Mouse (Mus musculus) embryonic facial prominence, embryonic 13.5 days (tissue): Measurements from ENCODE around the gene Mturn. TPM values are rescaled to one million over a fixed set of nuclear protein-coding genes. Genes with fewer than 3 reads are reported as not detected.

Experiments used
- ATAC-seq: fragments of 200-750 bp; cut with Nextera tagmentation; 2 replicates; pipeline ENCODE4 v1.8.0; 2017; ENCODE audit warnings: low read depth; ENCODE audit not compliant: insufficient number of reproducible peaks, insufficient read depth, low FRiP score, low TSS enrichment
- H3K27ac ChIP-seq: fragments of 300-500 bp; sonication (generic); 2 replicates; pipeline ENCODE4 v1.5.1; 2015; ENCODE audit warnings: moderate library complexity, mild to moderate bottlenecking, inconsistent platforms
- H3K27me3 ChIP-seq: fragments of 300-500 bp; sonication (generic); 2 replicates; pipeline ENCODE4 v1.6.1; 2015; ENCODE audit warnings: mild to moderate bottlenecking, inconsistent platforms
- H3K36me3 ChIP-seq: fragments of 300-500 bp; sonication (generic); 2 replicates; pipeline ENCODE4 v1.6.1; 2015; ENCODE audit warnings: mild to moderate bottlenecking, inconsistent platforms
- H3K4me1 ChIP-seq: fragments of 300-500 bp; sonication (generic); 2 replicates; pipeline ENCODE4 v1.6.1; 2015; ENCODE audit warnings: inconsistent platforms
- H3K4me2 ChIP-seq: fragments of 300-500 bp; sonication (generic); 2 replicates; pipeline ENCODE4 v1.6.1; 2015; ENCODE audit warnings: moderate library complexity, mild to moderate bottlenecking, inconsistent platforms
- H3K4me3 ChIP-seq: fragments of 300-500 bp; sonication (generic); 2 replicates; pipeline ENCODE4 v1.5.1; 2015; ENCODE audit warnings: mild to moderate bottlenecking, inconsistent platforms
- H3K9ac ChIP-seq: fragments of 300-500 bp; sonication (generic); 2 replicates; pipeline ENCODE4 v1.6.1; 2015; ENCODE audit warnings: mild to moderate bottlenecking, inconsistent platforms
- H3K9me3 ChIP-seq: fragments of 300-500 bp; sonication (generic); 2 replicates; pipeline ENCODE4 v1.6.1; 2016; ENCODE audit warnings: inconsistent platforms
- WGBS: fragments of 180-500 bp; shearing (Covaris S2); methylation state at CpG from one replicate; pipeline ENCODE4 v1.1.7; 2015; ENCODE audit warnings: mixed read lengths; 5-methylcytosine and 5-hydroxymethylcytosine counted together
- polyA plus RNA-seq: library from polyadenylated mRNA; unstranded; fragments of >200 nt; fragmentation: Nextera tagmentation; extraction: Ambion mirVana; gene quantifications from 2 replicates; pipeline ENCODE4 v1.2.1, GENCODE M21; 2015

The Mturn gene
- polyA plus RNA-seq, 1 experiment from 2014 or later: 9.9 TPM

DNA sequence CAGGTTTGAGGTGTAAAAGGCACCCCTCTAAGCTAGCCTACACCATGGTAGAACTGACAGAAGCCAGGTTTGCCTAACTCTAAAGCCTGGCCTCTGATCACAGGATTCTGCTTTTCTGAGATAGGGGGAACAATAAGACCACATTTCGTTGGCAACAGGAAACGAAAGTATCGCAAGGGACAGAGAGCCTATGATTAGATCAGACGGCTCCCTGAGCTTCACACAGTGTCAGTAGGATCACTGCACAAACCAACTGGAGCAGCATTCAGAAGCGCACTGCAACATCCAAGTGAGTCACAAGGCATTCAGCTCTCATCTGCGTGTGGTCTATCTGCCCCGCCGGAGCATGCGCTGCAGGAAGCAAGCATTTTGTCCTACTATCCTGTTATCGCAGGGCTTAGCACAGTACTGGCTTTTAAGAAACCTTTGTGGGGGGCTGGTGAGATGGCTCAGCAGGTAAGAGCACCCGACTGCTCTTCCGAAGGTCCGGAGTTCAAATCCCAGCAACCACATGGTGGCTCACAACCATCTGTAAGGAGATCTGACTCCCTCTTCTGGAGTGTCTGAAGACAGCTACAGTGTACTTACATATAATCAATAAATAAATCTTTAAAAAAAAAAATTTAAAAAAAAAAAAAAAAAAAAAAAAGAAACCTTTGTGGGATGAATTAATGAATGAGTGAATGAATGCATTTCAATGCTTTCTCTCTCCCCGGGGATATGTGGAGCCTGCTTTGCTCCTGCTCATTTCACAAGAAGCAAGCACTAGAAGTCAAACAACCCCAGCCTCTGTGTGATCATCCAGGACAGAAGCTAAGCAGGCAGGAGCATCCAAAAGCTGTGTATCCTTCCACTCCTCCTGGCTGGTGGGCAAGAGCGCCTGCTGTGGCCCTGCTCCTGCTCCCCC lies 37.6 kb downstream of the Mturn start:
- Histone ChIP-seq H3K27ac (no peak overlapping the region), H3K4me2 (no peak overlapping the region), H3K4me1 (0 out of 2 replicates have a peak, but pooled peaks cover 5% of the 10 kb centered on the region), H3K27me3 (no peaks in the 10 kb centered on the region), H3K9me3 (no peaks in the 10 kb centered on the region), H3K36me3 (no peaks in the 10 kb centered on the region), H3K4me3 (no peak overlapping the region), H3K9ac (no peak overlapping the region)
- no peak for ATAC-seq
- WGBS: 74% methylated on average over 15 of the region's 15 CpGs

DNA sequence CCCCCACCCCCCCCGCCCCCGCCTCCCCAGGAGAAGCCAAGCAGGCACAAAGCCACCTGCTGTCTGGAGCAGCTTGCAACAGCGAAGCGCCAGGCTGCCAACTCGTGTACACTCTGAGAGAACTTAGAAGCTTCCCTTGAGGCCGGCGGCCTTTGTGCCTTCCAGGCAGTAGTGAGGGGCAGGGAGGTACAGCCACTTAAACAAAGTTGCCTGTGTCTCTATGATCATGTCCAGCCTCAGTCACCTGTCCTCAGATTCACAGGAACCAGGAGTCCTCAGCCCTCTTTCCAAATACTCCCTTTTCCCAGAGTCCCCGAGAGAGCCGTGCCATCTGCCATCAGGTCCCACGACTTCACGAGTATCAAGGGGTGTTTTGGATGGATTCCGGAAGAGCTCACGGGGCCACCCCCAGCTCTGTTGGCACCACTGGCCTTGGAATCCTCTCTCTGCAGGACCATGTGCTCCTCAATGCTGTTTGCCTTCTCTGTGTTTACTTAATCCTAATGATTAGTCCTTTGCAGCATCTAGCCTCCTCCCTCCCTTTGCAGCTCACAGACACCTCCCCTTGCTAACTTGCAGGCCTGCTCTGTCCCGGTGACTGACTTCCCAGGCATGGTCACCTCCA lies 38.4 kb downstream of the Mturn start:
- H3K27ac ChIP-seq: no peak overlapping the region
- no peaks in the 10 kb centered on the region for H3K27me3 ChIP-seq
- H3K36me3 ChIP-seq: no peaks in the 10 kb centered on the region
- H3K9me3 ChIP-seq: no peaks in the 10 kb centered on the region
- no peak overlapping the region for H3K4me3 ChIP-seq
- 0 out of 2 replicates have a peak, but pooled peaks cover 5% of the 10 kb centered on the region for H3K4me1 ChIP-seq
- H3K9ac ChIP-seq: no peak overlapping the region
- WGBS: 38% methylated on average over 14 of the region's 14 CpGs
- no peak for ATAC-seq
- H3K4me2 ChIP-seq: no peak overlapping the region

- Histone ChIP-seq H3K4me2 (no peak overlapping the region), H3K27ac (no peak overlapping the region), H3K27me3 (no peaks in the 10 kb centered on the region), H3K4me1 (0 out of 2 replicates have a peak, but pooled peaks cover 1% of the 10 kb centered on the region), H3K4me3 (no peak overlapping the region), H3K36me3 (no peaks in the 10 kb centered on the region), H3K9ac (no peak overlapping the region), H3K9me3 (no peaks in the 10 kb centered on the region)
- WGBS: 91% methylated on average over 9 of the region's 9 CpGs
- ATAC-seq: no peak
These were observed 39.3 kb downstream of the Mturn start for GRCm38 (mm10) chr6:54720512-54721251.

- Histone ChIP-seq H3K27me3 (no peaks in the 10 kb centered on the region), H3K9ac (no peak overlapping the region), H3K27ac (no peak overlapping the region), H3K9me3 (no peaks in the 10 kb centered on the region), H3K4me3 (no peak overlapping the region), H3K4me2 (no peak overlapping the region), H3K4me1 (no peaks in the 10 kb centered on the region), H3K36me3 (no peaks in the 10 kb centered on the region)
- ATAC-seq: no peak
- WGBS: 92% methylated on average over 4 of the region's 4 CpGs
These were observed 39.8 kb downstream of the Mturn start for GRCm38 (mm10) chr6:54721252-54721635.

DNA sequence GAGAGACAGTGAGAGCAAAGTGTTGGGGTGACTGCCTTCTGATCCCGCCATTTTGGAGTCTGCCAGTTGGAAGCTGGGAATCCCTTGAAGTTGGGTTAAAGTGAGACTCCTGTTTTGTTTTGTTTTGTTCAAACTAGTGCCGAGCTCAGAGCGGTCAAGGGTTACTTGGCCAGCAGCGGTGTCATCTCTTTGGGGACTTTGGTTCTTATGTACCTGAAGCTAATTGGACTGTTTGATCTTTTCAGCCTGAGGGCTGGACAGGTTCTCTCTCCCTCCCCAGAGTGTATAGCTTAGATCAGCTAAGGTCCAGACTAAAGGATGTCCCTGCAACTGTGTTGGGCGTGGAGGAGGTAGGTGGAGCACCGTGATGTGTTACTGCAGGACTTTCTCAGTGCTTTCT lies 44.9 kb downstream of the Mturn start:
- no peak for ATAC-seq
- Histone ChIP-seq H3K9ac (no peak overlapping the region), H3K36me3 (no peaks in the 10 kb centered on the region), H3K27me3 (no peaks in the 10 kb centered on the region), H3K4me2 (no peak overlapping the region), H3K27ac (no peak overlapping the region), H3K4me3 (no peak overlapping the region), H3K9me3 (no peaks in the 10 kb centered on the region), H3K4me1 (no peaks in the 10 kb centered on the region)
- WGBS: 78% methylated on average over 6 of the region's 6 CpGs

GRCm38 (mm10) chr6:54726796-54727195 lies 45.4 kb downstream of the Mturn start:
- Histone ChIP-seq H3K9me3 (no peaks in the 10 kb centered on the region), H3K36me3 (no peaks in the 10 kb centered on the region), H3K4me3 (no peak overlapping the region), H3K4me1 (no peaks in the 10 kb centered on the region), H3K4me2 (no peak overlapping the region), H3K27ac (no peak overlapping the region), H3K27me3 (no peaks in the 10 kb centered on the region), H3K9ac (no peak overlapping the region)
- WGBS: 82% methylated on average over 6 of the region's 6 CpGs
- ATAC-seq: no peak

- no peak for ATAC-seq
- Histone ChIP-seq H3K36me3 (no peaks in the 10 kb centered on the region), H3K27me3 (no peaks in the 10 kb centered on the region), H3K4me1 (no peaks in the 10 kb centered on the region), H3K9ac (no peak overlapping the region), H3K4me2 (no peak overlapping the region), H3K9me3 (no peaks in the 10 kb centered on the region), H3K27ac (no peak overlapping the region), H3K4me3 (no peak overlapping the region)
- 91% methylated on average over 5 of the region's 5 CpGs for WGBS
These were observed 46.0 kb downstream of the Mturn start for GRCm38 (mm10) chr6:54727416-54727815.

DNA sequence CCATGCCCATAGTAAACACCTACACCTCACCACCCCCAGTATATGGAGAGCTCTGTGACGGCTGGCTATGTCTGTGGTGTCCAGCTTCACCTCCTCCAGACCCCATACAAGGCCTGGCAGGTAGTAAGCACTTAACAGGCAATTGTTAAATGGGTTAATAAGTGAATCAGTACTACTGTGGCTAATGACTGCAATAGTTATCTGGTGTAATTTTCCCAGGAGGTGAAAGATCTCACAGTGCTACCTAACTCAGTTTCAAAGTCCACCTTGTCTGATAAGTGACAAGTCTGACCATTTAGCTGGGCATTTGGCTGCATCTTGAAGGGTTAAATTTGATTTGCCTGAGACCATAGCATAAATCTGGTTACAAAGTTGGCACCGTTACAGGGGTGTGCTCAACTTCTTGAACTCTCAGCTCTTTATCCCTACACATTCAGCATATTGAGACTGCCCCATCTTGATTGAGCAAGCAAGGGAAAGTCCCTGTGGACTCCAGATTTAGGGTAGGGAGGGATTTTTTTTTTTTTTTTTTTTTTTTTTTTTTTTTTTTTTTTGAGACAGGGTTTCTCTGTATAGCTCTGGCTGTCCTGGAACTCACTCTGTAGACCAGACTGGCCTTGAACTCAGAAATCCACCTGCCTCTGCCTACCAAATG lies 48.2 kb downstream of the Mturn start:
- Histone ChIP-seq H3K9me3 (no peaks in the 10 kb centered on the region), H3K27me3 (no peaks in the 10 kb centered on the region), H3K27ac (no peak overlapping the region), H3K4me1 (no peaks in the 10 kb centered on the region), H3K9ac (no peak overlapping the region), H3K4me2 (no peak overlapping the region), H3K4me3 (no peak overlapping the region), H3K36me3 (no peaks in the 10 kb centered on the region)
- ATAC-seq: no peak
- 77% methylated on average over 2 of the region's 2 CpGs for WGBS

GRCm38 (mm10) chr6:54731726-54732125 lies 50.3 kb downstream of the Mturn start:
- no peak for ATAC-seq
- no peaks in the 10 kb centered on the region for H3K4me1 ChIP-seq

DNA sequence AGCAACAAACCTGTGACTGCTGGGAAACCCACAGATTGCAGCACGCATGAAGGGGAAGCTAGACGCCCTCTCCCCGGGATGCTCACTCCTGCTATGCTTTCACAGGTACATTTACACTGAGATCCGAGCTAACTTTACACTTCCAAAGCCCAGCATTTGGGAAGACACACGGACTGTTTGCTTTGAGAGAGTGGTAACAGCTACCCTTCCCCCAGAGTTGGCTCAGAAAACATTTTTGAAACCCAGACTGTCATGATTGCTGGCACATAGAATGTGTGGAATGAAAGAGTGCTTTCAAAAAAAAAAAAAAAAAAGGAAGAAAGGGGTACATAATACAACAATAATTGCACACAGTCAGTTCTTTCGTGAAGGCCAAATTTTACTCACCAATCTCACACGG lies 51.3 kb downstream of the Mturn start:
- Histone ChIP-seq H3K4me2 (no peak overlapping the region), H3K27ac (no peak overlapping the region), H3K4me1 (no peaks in the 10 kb centered on the region), H3K4me3 (no peak overlapping the region), H3K27me3 (0 out of 2 replicates have a peak, but pooled peaks cover 3% of the 10 kb centered on the region), H3K9ac (no peak overlapping the region), H3K9me3 (no peaks in the 10 kb centered on the region), H3K36me3 (no peaks in the 10 kb centered on the region)
- no peak for ATAC-seq
- WGBS: 67% methylated on average over 7 of the region's 7 CpGs

More at GRCm38 (mm10) chr6:54731726-54732125, 50.3 kb downstream of the Mturn start:
- no peak overlapping the region for H3K9ac ChIP-seq
- H3K36me3 ChIP-seq: no peaks in the 10 kb centered on the region
- 0 out of 2 replicates have a peak, but pooled peaks cover 3% of the 10 kb centered on the region for H3K27me3 ChIP-seq
- H3K27ac ChIP-seq: no peak overlapping the region
- no peak overlapping the region for H3K4me3 ChIP-seq
- no peak overlapping the region for H3K4me2 ChIP-seq
- H3K9me3 ChIP-seq: no peaks in the 10 kb centered on the region
- WGBS: 78% methylated on average over 3 of the region's 3 CpGs

GRCm38 (mm10) chr6:54736126-54736525 lies 54.7 kb downstream of the Mturn start:
- no peak overlapping the region for H3K4me3 ChIP-seq
- no peaks in the 10 kb centered on the region for H3K4me1 ChIP-seq
- no peak for ATAC-seq
- no peak overlapping the region for H3K9ac ChIP-seq
- 0 out of 2 replicates have a peak, but pooled peaks cover 3% of the 10 kb centered on the region for H3K27me3 ChIP-seq
- H3K36me3 ChIP-seq: no peaks in the 10 kb centered on the region
- H3K9me3 ChIP-seq: no peaks in the 10 kb centered on the region
- WGBS: 71% methylated on average over 9 of the region's 9 CpGs
- no peak overlapping the region for H3K4me2 ChIP-seq
- no peak overlapping the region for H3K27ac ChIP-seq
